Mouse (Mus musculus) ES-Bruce4 (cell line): ENCODE measurements around the gene Shank2.

Source experiments
- CTCF ChIP-seq: IDR thresholded peaks from one replicate; pipeline ENCODE4 v1.8.1; 2011; ENCODE audit warnings: low read depth, low read length
- EP300 ChIP-seq: IDR thresholded peaks from 2 replicates; pipeline ENCODE4 v1.6.1; 2011; ENCODE audit warnings: low read depth, low read length; ENCODE audit not compliant: insufficient read depth
- POLR2A ChIP-seq: IDR thresholded peaks from one replicate; pipeline ENCODE4 v1.8.1; 2011; ENCODE audit warnings: low read length; ENCODE audit not compliant: insufficient read depth

- TF ChIP-seq POLR2A = no peak
- no peak for TF ChIP-seq CTCF
- no peak for TF ChIP-seq EP300
Observed at GRCm38 (mm10) chr7:144448186-144448585, 446.5 kb downstream of the Shank2 start.
